Mouse (Mus musculus): ENCODE measurements at regions not wholly inside any gene's neighbourhood (a gene's known extent, or its start where the extent isn't known, plus 50 kb on each side); places are given as distances from the start of the nearest gene placed in this dataset.
"Not testable (repeated sequence)": the region's sequence is repeated elsewhere in the genome, so short reads cannot be mapped to it uniquely, and the experiment has no call there.

DNA sequence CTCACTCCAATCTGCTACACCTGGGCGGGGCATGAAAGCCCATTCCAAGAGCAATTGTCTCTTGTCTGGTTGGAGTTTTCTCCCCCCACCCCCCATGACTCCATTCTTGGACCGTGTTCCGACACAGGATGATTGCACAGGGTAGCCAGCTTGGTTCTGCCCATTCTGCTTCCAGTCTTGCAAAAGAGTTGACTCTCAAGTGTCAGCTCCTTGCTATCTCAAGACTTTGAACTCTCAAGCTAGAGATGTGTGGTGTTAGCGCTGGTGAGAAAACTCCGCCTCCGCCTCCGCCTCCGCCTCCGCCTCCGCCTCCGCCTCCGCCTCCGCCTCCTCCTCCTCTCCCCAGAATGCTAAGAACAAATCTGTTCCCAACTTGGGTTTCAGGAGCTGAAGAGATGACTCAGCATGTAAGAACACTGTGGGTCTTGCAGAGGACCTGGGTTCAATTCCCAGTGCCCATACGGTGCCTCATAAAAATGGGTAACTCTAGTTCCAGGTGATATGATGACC is 135.1 kb downstream of the Bcat1 start:
- no peak for DNase-seq (ENCODE audit: low spot score in 2 of 2)

DNA sequence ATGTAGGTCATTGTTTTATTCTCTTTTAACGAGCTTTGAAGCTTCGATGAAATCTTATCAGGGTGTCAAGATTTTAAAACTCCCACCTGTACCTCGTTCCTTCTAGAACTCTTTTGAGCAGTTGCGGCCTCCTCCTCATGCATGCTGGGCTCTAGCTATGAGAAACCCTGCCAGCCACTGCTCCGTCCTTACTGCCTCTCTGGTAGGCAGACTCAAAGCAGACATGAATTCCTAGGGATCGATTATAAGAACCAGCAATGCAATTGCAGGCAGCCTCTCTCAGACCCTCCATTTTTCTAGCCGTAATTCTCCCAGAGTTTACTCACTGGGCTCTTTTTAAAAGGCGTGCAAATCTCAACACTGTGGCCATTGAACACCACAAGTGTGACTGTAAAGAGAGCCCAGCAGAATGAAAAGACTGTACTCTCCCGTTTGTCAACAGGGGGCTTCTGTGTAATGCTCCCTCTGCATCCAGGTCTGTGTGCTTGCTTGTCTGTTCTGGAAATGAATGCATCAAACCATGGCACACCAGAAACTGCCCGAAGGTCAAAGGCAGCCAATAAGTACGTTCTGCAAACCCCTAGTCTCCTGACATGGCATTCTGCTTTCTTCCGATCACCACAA is 137.3 kb downstream of the Bcat1 start:
- no peak for DNase-seq (ENCODE audit: low spot score in 2 of 2)

DNA sequence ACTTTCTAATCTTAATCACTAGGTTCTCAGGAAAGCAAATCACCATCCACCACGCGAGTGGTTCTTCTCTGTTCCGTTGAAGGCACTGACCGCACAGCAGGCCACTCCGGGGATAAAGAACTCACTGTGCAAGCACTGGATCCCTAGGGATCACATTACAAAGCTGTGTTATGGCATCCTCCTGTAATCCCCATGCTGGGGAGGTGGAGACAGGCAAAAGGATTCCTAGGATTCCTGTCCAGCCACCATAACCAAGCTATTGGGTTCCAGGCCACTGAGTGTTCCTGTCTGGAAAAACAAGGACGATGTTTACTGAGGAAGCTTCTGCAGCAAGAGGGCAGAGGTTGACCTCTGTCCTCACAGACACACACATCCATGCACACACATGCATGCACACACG is 138.8 kb downstream of the Bcat1 start:
- DNase-seq (ENCODE audit: low spot score in 2 of 2) = no peak

DNA sequence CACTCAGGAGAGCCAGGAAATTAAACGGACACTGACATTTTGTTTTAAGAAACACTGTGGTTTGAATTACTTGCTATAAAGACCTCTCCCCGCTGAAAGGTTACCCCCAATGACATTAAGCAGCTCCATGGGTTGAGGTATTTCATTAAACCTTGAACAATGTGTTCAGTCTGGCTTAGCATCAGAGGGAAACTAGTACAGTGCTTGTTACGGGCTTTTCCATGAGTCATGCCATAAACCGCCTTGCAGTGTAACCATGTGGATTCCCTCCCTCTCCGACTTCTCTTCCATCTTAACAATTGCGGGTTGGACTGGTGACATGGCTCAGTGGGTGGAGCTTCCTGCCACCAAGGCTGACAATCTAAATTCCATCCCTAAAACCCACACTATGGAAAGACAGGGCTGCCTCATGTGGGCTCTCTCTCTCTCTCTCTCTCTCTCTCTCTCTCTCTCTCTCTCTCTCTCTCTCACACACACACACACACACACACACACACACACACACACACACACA is 142.2 kb downstream of the Bcat1 start:
- DNase-seq (ENCODE audit: low spot score in 2 of 2) = no peak

DNA sequence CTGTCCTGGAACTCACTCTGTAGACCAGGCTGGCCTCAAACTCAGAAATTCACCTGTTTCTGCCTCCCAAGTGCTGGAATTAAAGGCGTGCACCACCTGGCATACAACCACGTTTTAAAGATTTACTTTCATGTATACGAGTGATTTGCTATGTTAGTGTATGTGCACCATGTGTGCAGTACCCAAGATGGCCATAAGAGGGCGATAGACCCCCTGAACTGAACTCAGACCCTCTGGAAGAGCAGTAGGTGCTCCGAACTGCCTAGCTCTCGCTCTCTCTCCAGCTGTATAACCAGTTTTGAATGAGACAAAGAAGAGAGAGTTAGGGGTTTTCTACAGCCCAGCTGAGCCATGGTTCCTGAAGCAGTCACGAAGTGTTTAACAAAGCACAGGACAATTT is 143.6 kb downstream of the Bcat1 start:
- DNase-seq (ENCODE audit: low spot score in 2 of 2) = no peak

DNA sequence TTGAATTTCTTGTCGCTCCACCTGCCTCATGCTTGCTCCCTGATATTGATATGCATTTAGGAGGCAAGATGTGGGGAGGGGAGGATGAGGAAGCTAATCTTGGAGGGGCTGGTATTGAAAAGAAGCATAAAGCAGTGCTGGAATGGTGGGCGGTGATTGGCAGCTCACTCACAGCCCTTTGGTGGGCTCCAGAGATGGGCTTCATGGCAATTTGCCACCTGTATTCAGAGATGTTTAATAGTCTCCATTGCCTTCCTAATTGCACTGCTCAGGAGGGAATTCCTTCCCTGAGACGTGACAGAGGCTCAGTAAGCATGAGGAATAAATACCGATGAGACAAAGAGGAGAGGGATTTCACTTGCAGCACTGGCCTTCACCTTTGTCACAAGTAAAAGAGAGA is 146.0 kb downstream of the Bcat1 start:
- no peak for DNase-seq (ENCODE audit: low spot score in 2 of 2)

DNA sequence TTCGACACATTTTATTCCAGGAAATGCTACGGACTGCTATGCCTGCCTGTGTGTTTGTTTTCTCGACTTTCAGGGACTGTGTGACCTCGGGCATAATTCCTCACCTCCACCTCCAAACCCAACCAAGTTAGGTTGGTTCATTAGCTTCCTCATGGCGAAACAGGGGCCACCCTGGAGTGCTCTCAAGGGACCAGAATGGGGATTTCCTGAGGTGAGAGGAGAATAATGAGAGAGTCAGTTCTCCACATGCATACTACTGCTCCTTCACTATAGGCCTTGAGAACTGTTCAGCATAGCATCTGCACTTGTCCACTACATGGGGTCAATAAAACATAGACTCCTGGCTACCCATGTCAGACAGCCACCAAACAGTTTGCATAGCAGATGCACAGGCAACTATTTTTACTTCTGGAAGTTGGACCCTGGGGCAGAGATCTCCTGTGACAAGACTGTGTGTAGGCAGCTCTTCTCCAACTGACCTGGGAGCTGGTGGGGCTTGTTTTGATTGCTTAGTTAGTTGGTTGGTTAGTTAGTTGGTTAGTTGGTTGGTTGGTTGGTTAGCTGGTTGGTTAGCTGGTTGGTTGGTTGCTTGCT is 146.6 kb downstream of the Bcat1 start:
- DNase-seq (ENCODE audit: low spot score in 2 of 2) = no peak

DNA sequence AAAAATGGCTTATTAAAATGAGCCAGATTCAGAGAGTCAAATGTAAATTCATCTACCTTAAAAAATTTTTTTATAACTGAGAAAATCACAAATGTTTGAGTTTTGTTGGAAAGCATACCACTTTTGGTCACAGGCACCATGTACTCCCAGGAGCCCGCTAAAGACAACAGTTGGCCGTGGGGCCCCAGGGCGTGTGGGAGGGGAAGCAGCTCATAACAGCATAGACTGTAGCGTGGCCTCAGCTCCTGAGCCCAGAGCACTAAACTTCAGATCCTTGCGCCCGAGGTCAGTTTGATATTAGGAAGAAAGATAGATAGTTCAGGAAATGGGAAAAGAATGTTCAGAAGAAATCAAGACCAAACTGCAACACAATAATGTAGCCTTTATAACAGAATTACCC is 145.8 kb upstream of the Sox5 start:
- no peak for DNase-seq (ENCODE audit: low spot score in 2 of 2)

DNA sequence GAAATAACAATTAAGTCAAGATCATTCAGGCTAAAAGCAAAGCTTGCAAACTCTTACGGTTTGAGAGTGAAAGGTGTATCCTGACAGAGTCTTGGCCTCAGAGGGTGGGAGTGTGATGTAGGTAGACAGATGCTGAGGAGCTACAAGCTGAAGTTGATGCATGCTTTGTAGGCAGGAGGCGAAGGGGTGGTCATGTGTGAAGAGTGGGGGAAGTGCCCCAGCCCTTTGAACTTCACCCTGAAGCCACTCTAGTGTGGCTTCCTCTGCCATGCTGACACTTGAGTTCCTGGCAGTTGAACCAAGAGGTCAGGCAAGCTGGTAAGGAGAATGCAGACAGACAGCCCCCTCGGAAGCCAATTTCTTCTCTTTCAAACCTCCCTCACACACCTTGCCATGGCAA is 141.0 kb upstream of the Sox5 start:
- DNase-seq (ENCODE audit: low spot score in 2 of 2) = no peak

DNA sequence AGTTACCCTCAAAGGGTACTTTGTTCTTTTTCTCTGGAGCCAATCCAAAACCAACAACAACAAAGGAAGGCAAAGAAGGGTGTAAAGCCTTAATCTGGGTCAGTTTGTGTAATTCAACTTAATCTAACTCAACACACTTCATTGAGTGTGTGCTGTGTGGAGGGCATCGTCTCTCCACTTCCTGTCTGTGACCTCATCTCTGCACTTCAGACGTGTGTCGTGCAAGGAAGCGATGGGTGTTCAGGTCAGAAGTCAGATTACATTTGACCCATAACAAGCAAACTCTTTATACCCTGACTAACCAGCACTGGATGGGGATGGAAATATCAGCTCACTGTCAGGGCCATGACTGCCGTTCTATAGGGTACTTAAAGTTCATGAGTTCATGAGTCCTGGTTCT is 138.0 kb upstream of the Sox5 start:
- DNase-seq (ENCODE audit: low spot score in 2 of 2) = no peak

DNA sequence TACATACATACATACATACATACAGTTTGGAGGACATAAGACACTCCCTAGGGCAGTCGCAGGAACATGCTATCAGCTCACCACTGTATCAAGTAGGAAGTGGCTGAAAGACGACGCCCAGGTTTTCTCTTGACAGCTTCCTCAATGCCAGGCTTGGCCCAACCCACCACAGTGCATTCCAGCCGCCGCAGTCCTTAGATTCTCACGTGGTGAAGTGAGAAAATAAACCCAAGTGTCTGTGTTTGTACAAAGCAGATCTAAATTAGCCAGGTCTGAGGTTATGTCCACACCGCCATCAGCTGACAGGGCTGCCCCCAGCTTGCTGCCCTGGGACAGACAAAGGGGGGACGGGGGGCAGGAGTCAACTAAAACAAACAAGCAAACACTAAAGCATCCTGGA is 135.4 kb upstream of the Sox5 start:
- DNase-seq (ENCODE audit: low spot score in 2 of 2) = no peak

DNA sequence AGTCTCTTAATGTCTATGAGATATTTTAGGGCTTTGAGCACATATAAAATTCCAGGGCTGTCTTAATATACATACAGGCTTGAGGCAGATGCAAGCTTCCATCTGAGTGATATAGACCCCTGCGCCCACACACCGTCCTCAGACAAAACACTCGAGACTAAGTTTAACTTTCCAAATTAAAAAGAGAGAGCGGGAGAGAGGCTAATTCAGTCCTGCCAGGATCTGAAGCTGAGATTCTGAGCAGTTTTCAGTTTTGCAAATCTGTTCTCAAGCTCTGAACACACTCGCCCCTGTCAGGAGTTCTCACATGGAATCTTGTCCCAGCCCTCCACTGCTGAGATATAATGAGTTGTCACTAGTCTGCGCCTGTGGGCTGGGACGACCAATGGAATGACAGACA is 130.0 kb upstream of the Sox5 start:
- no peak for DNase-seq (ENCODE audit: low spot score in 2 of 2)

DNA sequence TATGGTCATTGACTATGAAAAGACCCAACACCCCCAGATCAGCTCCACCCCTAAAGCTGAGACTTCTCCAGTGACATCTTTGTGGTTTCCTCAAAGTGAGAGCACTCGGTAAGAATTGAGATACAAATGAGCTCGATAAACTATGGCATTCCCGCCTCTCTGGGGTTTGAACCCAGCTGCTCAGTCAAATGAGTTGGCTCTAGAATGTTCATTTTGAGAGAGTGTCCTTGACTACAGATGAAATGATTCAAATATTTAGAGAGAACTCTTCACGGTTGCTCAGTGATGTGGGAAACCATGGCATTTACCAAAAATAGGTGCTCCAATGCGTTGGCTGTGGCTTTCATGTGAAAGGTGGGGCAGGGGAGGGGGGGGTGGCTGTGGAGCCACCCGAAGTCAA is 128.6 kb upstream of the Sox5 start:
- no peak for DNase-seq (ENCODE audit: low spot score in 2 of 2)

DNA sequence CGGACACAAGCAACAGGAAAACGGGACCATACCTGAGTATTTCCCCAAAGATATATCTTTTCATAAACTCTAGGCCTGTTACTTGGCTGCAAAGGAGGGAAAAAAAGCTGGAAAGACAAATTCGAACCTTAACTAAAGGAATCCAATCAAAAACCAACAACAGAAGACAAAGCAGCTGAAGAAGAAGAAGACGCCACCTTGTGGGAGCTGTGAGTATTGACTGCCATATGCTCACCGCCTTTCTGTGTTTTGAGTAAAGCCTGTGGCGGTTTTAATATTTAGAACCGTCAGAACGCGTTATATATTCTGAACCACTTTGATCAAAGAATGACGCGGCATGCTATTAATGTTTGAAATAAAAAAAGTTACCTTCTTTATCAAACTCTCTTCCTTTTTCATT is 126.9 kb upstream of the Sox5 start:
- DNase-seq (ENCODE audit: low spot score in 2 of 2) = no peak

DNA sequence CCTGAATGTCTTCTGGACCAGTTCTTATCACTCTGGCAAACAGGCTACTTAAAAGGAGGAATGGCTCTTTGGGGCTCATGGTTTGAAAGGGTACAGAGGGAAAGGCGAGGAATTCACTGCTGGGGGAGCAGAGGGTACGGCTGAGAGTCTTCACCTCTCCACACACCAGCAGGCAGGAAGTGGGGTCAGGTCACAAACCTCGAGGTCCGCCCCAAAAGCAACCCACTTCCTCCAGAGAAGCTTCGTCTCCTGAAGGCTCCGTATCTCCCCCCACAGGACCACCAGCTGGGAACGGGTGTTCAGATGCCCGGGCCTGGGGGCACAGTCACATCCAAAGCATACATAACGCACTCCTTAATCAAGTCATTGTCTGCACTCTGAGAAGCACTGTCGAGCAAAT is 121.4 kb upstream of the Sox5 start:
- DNase-seq (ENCODE audit: low spot score in 2 of 2) = no peak

DNA sequence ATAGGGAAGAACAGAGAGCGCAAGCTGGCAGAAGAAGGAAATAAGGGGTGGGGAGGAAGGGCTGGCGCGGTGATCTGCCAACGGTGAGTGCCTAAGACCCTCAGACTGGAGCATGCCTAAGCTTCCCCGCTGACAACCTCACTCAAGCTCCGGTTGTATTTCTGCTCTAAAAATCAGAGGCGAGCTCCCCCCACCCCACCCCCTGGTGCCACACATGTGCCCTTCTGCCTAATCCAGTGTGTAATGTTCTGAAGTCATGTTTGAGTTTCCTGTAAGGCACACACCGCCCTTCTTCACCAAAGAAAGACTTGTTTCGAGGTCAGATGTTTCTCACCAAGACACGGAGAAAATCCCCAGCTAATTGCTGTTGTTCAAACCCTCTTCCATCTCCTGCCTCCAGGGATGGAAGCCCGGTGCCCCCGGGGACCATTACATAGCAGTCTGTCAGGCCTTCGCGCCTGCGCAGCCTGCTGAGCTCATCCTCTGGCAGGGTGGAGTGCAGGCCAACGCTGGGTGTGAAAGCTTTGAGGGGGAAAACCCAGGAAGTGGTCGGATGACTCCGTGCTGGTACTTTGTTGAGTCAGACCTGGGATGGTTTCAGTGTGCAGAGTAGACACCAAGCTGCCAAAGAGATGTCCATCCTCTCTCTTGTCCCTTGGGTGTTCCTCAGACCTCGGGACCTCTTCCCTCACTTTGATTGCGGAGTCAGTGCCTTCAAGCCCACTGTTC is 120.7 kb upstream of the Sox5 start:
- DNase-seq (ENCODE audit: low spot score in 2 of 2) = no peak

DNA sequence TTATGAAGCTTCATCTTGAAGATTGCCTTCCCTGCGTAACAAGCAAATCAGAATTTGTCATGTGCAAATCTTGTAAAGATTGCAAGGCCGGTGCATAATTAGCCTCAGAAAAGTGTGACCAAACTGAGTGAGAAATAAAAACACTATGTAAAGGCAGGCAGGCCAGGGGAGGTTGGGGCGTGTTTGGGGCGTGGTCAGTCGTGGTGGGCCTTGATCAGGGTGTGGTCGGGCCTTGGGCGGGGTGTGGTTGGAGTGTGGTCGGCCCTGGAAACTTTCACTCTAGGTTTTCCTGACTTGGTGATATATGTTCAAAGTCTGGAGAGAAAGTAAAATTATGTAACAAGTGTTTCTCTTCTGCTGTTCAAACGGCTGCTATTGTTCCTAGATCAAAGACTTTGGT is 120.0 kb upstream of the Sox5 start:
- no peak for DNase-seq (ENCODE audit: low spot score in 2 of 2)

DNA sequence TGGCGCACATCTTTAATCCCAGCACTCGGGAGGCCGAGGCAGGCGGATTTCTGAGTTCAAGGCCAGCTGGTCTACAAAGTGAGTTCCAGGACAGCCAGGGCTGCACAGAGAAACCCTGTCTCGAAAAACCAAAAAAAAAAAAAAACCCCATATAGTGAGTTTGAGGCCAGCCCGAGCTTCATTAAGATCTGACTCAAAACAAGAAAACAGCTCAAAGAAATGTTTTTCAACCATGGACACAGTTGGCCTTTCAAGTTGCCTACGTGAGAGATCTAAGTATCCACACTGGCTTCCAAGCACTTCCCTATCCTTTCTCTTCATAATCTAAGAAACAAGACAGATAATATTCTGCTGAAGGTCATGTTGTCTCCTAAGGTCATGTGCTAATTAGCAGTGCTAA is 119.1 kb upstream of the Sox5 start:
- DNase-seq (ENCODE audit: low spot score in 2 of 2) = not testable (repeated sequence)

DNA sequence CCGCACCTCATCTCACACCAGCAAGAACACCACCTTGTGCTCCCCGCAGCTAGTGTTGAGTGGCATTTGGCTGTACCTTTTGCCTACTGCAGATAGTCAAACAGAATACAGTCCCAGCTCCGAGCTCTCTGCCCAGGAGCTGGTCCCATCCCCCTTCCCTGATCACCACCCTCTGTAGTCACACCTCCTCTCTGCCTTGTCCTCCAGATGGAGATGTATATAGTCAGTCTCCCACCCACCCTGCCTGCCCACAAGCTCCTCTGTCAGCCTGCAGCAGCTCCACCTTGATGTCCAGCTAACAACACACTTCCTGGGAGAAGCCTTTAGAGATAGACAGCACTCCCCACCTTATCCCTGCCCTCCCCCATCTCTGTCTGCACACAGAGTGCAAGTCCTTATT is 115.7 kb upstream of the Sox5 start:
- no peak for DNase-seq (ENCODE audit: low spot score in 2 of 2)

DNA sequence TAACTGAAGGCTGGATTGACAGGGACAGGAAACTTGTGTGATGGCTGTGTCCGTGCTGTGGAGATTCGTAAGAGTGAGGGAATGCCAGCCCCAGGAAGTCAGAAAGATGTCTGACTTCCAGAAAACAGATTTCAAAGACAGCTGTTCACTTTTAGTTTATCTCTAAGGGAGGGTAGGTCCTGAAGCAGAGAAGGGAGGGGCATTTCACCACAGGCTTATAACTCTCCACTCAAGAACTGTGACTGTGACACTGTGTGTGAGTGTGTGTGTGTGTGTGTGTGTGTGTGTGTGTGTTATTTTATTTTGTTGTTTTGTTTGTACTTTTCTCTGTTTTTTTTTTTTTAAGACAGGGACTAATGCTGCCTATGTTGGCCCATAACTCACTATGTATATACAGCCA is 109.1 kb upstream of the Sox5 start:
- DNase-seq (ENCODE audit: low spot score in 2 of 2) = no peak

DNA sequence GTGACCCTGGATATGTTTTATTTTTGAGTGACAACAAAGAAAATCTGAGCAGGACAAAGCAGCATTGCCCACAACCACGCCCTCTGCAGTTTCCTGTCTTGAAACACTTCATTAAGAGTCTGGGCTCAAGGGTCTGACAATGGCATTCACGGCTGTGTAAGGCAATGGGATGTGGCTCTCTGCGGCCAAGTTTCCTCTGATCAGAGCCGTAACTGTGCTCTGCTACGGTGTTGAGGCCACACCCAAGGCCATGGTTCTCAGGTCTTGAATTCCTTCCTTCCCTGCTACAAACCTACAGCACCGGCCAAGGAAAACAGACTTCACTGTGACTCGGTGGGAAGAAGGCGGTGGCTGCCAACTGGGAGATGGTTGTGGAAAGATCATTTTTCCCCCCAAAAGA is 108.4 kb upstream of the Sox5 start:
- no peak for DNase-seq (ENCODE audit: low spot score in 2 of 2)

DNA sequence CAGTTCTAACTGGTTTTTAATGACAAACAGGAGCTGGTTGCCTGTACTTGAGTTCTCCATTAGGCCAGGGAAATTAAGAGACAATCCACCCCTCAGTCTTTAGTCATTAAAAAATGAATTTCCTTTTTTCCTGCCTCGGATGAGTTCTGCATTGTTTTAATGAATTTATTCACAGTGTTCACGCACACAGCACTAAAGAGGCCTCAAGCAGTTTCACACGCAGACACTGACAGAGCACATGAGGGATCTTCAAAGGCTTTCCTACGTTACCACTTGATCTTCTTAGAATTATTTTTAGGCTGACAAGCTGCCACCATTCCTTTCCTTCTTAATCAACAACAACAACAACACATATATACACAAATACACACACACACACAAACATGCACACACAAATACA is 101.3 kb upstream of the Sox5 start:
- DNase-seq (ENCODE audit: low spot score in 2 of 2) = no peak

DNA sequence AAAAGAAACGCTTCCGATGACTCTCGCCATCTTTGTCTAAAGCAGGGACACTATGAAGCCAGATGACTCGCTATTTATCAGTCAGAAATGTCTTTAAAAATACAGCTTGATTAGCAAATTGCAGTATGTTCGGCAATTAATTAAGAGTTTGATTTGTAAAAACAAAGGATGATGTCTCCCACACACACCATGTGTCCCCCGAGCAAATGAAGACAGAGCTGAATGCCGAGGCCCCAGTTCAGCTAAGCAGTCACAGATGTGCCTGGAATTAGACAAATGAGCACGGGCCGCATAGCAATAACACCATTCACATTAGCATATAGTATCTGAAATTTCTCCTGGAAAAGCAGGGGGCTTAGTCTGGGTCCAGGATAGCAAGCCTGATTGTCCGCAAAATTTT is 98.3 kb upstream of the Sox5 start:
- DNase-seq (ENCODE audit: low spot score in 2 of 2) = no peak
